Mouse (Mus musculus) forebrain, embryonic 15.5 days (tissue): ENCODE data around the gene Slc7a7. TPM values are rescaled to one million over a fixed set of nuclear protein-coding genes. Genes with fewer than 3 reads are reported as not detected.

Source experiments
- ATAC-seq: fragments of 200-750 bp; cut with Nextera tagmentation; replicated peaks from 2 replicates; pipeline ENCODE4 v1.8.0; 2017; ENCODE audit warnings: mild to moderate bottlenecking, moderate TSS enrichment, moderate library complexity
- H3K27ac ChIP-seq: fragments of 300-500 bp; sonication (generic); replicated peaks from 2 replicates; pipeline ENCODE4 v1.5.1; 2015; ENCODE audit warnings: mild to moderate bottlenecking, inconsistent platforms
- H3K27me3 ChIP-seq: fragments of 300-500 bp; sonication (generic); 2 replicates; pipeline ENCODE4 v1.6.1; 2015; ENCODE audit warnings: inconsistent platforms
- H3K36me3 ChIP-seq: fragments of 300-500 bp; sonication (generic); 2 replicates; pipeline ENCODE4 v1.6.1; 2015; ENCODE audit warnings: mild to moderate bottlenecking, inconsistent platforms
- H3K4me1 ChIP-seq: fragments of 300-500 bp; sonication (generic); 2 replicates; pipeline ENCODE4 v1.6.1; 2015; ENCODE audit warnings: inconsistent platforms
- H3K4me2 ChIP-seq: fragments of 300-500 bp; sonication (generic); replicated peaks from 2 replicates; pipeline ENCODE4 v1.6.1; 2015; ENCODE audit warnings: mild to moderate bottlenecking, inconsistent platforms
- H3K4me3 ChIP-seq: fragments of 300-500 bp; sonication (generic); 2 replicates; pipeline ENCODE4 v1.5.1; 2015; ENCODE audit warnings: mild to moderate bottlenecking, inconsistent platforms
- H3K9ac ChIP-seq: fragments of 300-500 bp; sonication (generic); replicated peaks from 2 replicates; pipeline ENCODE4 v1.6.1; 2015; ENCODE audit warnings: mild to moderate bottlenecking, inconsistent platforms
- H3K9me3 ChIP-seq: fragments of 300-500 bp; sonication (generic); 2 replicates; pipeline ENCODE4 v1.6.1; 2016; ENCODE audit warnings: inconsistent platforms
- WGBS: fragments of 180-500 bp; shearing (Covaris S2); methylation state at CpG from one replicate; pipeline ENCODE4 v1.1.7; 2015; ENCODE audit warnings: mixed read lengths; 5-methylcytosine and 5-hydroxymethylcytosine counted together
- polyA plus RNA-seq: library from polyadenylated mRNA; unstranded; fragments of >200 nt; fragmentation: Nextera tagmentation; extraction: Ambion mirVana; gene quantifications from 2 replicates; pipeline ENCODE4 v1.2.1, GENCODE M21; 2015

Gene Slc7a7
- polyA plus RNA-seq, 1 experiment from 2014 or later: 5.0 TPM

DNA sequence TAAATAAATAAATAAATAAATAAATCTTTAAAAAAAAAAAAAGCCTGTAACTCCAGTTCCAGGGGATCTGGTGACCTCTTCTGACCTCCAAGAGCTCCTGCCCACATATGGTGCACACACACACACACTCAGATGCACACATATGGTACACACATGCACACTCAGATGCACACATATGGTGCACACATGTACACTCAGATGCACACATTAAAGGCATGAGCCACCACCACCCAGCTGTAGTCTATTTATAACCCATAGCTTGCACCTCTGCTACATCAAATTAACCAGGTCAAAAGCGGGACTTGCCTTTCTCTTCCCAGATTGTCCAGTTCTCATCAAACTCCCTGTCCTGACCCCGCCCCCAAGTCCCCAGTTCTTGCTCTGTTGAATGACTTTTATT is 3.4 kb upstream of the Slc7a7 start:
- ATAC-seq: no peak
- Histone ChIP-seq H3K4me3 (no peak overlapping the region), H3K27me3 (peaks cover 4% of the 10 kb centered on the region; the same call in 1 of the 2 replicates), H3K9me3 (no peaks in the 10 kb centered on the region), H3K4me1 (peaks cover 6% of the 10 kb centered on the region), H3K27ac (no peak overlapping the region), H3K36me3 (no peaks in the 10 kb centered on the region), H3K4me2 (no peak overlapping the region), H3K9ac (no peak overlapping the region)
- WGBS: 82% methylated on average over 2 of the region's 2 CpGs

- Histone ChIP-seq H3K36me3 (no peaks in the 10 kb centered on the region), H3K4me2 (no peak overlapping the region), H3K9me3 (no peaks in the 10 kb centered on the region), H3K4me1 (no peaks in the 10 kb centered on the region), H3K4me3 (no peak overlapping the region), H3K9ac (no peak overlapping the region), H3K27me3 (peaks cover 4% of the 10 kb centered on the region; the same call in 1 of the 2 replicates), H3K27ac (no peak overlapping the region)
- whole genome bisulfite sequencing: 73% methylated on average over 4 of the region's 4 CpGs
- ATAC-seq: no peak
Measured at GRCm38 (mm10) chr14:54416830-54417229, 750 bp downstream of the Slc7a7 start.

DNA sequence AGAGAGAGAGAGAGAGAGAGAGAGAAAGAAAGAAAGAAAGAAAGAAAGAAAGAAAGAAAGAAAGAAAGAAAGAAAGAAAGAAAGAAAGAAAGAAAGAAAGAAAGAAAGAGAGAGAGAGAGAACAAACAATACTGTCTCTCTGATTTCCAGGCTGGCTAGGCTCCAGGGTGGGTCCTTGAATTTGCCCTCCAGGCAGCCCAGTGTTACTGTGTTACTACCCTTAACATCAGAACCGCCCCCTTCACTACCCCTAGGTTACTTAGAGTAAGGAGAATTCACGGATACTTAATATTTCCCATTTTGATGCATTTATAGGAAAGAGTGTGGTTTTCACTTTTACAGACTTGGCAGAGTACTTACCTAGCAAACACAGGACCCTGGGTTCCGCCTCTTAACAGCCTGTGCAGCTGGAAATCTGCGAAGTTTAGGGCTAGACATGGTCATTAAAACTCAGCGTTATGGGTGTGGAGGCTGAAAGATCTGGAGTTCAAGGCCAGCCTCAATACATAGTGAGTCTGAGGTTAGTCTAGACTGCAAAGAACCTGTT is 1.3 kb downstream of the Slc7a7 start:
- no peaks in the 10 kb centered on the region for H3K36me3 ChIP-seq
- H3K9me3 ChIP-seq: no peaks in the 10 kb centered on the region
- H3K4me3 ChIP-seq: no peak overlapping the region
- H3K4me2 ChIP-seq: no peak overlapping the region
- peaks cover 4% of the 10 kb centered on the region; the same call in 1 of the 2 replicates for H3K27me3 ChIP-seq
- H3K9ac ChIP-seq: no peak overlapping the region
- ATAC-seq: no peak
- no peak overlapping the region for H3K27ac ChIP-seq
- no peaks in the 10 kb centered on the region for H3K4me1 ChIP-seq
- 30% methylated on average over 5 of the region's 5 CpGs for WGBS

- Histone ChIP-seq H3K4me3 (no peak overlapping the region), H3K9me3 (no peaks in the 10 kb centered on the region), H3K27ac (no peak overlapping the region), H3K9ac (no peak overlapping the region), H3K27me3 (peaks cover 4% of the 10 kb centered on the region; the same call in 1 of the 2 replicates), H3K36me3 (no peaks in the 10 kb centered on the region), H3K4me2 (no peak overlapping the region), H3K4me1 (no peaks in the 10 kb centered on the region)
- WGBS: 11% methylated on average over 13 of the region's 13 CpGs
- no peak for ATAC-seq
Measured at GRCm38 (mm10) chr14:54415241-54416020, 2.1 kb downstream of the Slc7a7 start.

- 11% methylated on average over 18 of the region's 18 CpGs for WGBS
- peaks cover 4% of the 10 kb centered on the region; the same call in 1 of the 2 replicates for H3K27me3 ChIP-seq
- ATAC-seq: no peak
- H3K4me3 ChIP-seq: no peak overlapping the region
- no peak overlapping the region for H3K4me2 ChIP-seq
- no peaks in the 10 kb centered on the region for H3K36me3 ChIP-seq
- no peak overlapping the region for H3K27ac ChIP-seq
- H3K9me3 ChIP-seq: no peaks in the 10 kb centered on the region
- no peaks in the 10 kb centered on the region; the same call in 1 of the 2 replicates for H3K4me1 ChIP-seq
- no peak overlapping the region for H3K9ac ChIP-seq
Measured at GRCm38 (mm10) chr14:54413877-54414700, 3.5 kb downstream of the Slc7a7 start.

DNA sequence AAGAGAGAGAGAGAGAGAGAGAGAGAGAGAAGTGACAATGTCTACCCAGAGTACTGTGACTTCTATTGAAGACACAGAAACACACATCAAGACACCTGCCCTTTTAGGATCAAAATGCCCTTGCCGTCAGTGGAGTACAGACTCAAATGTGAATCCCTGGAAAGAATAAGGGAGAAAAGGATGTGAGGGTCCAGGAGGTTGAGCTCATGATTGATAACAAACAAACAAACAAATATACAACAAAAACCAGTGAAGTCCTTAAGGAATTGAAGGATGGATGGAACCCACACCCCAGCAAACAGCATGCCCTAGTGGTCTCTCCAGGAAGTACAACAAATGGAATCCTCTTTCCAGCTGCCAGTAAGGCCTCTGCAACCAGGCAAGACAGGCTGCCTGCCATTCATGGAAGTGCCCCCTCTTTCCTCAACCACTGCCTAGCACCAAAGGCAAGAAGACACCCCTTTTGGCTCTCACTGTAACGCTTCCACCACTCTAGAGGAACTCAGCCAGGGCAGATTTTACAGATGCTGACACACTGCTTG is 4.9 kb downstream of the Slc7a7 start:
- no peaks in the 10 kb centered on the region for H3K36me3 ChIP-seq
- no peak overlapping the region; the same call in 1 of the 2 replicates for H3K27ac ChIP-seq
- no peak overlapping the region for H3K9ac ChIP-seq
- no peaks in the 10 kb centered on the region for H3K9me3 ChIP-seq
- ATAC-seq: no peak
- no peak overlapping the region for H3K4me2 ChIP-seq
- no peak overlapping the region for H3K4me3 ChIP-seq
- no peaks in the 10 kb centered on the region; the same call in 1 of the 2 replicates for H3K4me1 ChIP-seq
- peaks cover 4% of the 10 kb centered on the region; the same call in 1 of the 2 replicates for H3K27me3 ChIP-seq
- WGBS: 21% methylated on average over 2 of the region's 2 CpGs

DNA sequence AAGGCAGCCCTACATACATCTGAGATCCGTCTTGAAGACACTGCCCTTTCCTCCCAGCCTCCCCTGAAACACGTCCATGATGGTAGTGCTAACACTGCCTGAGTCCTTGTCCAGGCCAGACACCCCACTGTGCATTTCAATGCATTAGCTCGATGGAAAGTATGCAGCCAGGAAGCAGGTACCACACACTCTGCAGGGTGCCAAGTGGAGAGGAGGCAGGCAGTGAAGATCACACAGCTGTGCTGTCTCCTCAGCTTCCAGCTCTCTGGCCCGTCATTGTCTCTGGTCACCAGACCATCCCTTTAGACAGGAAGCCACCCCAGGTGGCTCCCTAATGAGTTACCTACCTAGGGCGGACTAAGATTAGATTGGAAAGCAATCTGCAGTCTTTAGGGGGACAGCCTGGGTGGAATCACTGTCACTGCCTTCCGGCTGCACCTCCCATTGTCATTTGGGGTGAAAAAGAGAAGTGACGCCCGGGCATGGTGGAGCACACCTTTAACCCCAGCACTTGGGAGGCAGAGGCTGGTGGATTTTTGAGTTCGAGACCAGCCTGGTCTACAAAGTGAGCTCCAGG is 5.5 kb downstream of the Slc7a7 start:
- no peak for ATAC-seq
- no peak overlapping the region for H3K27ac ChIP-seq
- H3K4me3 ChIP-seq: no peak overlapping the region
- no peak overlapping the region for H3K4me2 ChIP-seq
- WGBS: 37% methylated on average over 9 of the region's 9 CpGs
- H3K27me3 ChIP-seq: no peaks in the 10 kb centered on the region
- H3K4me1 ChIP-seq: no peaks in the 10 kb centered on the region; the same call in 1 of the 2 replicates
- H3K36me3 ChIP-seq: no peaks in the 10 kb centered on the region
- no peaks in the 10 kb centered on the region for H3K9me3 ChIP-seq
- H3K9ac ChIP-seq: no peak overlapping the region

DNA sequence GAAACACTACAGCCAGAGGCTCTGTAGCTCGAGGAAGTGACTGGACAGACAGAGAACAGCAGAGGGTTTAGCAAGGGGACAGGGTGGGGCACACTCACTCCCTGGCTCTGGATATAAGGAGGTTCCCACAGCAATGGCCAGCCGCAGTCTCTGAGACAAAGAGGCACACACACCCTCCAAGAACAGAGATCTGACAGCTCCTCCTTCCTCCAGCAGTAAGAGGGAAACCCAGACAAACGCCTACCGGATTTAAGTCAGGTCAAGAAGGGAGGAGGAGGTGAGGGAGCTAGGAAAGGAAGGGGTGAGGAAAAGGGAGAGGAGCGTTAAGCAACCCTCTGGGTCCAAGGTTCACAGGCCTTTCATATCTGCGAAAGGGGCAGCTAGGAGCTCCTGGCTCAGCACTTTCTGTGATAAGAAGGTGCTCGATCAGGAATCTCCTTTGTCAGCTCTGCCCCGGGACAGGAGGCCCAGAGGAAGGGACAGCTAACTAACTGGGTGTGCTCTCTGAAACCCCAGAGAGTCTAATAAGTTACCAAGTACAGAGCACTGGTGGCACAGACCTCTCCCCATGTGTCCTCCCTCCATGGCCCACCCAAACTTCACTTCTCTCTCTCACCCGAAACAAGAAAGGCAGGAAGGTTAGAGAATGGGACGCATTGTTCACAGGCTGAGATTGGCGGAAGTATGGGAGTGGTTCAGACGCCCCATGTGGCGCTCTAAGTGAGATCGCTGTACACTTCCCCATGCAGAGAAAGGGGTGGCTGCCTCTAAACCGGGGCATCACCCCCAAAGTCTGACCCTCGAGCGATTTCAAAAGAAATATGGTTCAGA is 7.4 kb downstream of the Slc7a7 start:
- no peaks in the 10 kb centered on the region for H3K36me3 ChIP-seq
- no peaks in the 10 kb centered on the region; the same call in 1 of the 2 replicates for H3K4me1 ChIP-seq
- no peak overlapping the region for H3K9ac ChIP-seq
- H3K9me3 ChIP-seq: no peaks in the 10 kb centered on the region
- no peak overlapping the region for H3K4me3 ChIP-seq
- H3K27ac ChIP-seq: peak overlapping the region; percentile 17
- 39% methylated on average over 17 of the region's 17 CpGs for WGBS
- no peaks in the 10 kb centered on the region for H3K27me3 ChIP-seq
- H3K4me2 ChIP-seq: no peak overlapping the region
- ATAC-seq: no peak

- no peak for ATAC-seq
- WGBS: 80% methylated on average over 7 of the region's 7 CpGs
Measured at GRCm38 (mm10) chr14:54409057-54409645, 8.4 kb downstream of the Slc7a7 start.

DNA sequence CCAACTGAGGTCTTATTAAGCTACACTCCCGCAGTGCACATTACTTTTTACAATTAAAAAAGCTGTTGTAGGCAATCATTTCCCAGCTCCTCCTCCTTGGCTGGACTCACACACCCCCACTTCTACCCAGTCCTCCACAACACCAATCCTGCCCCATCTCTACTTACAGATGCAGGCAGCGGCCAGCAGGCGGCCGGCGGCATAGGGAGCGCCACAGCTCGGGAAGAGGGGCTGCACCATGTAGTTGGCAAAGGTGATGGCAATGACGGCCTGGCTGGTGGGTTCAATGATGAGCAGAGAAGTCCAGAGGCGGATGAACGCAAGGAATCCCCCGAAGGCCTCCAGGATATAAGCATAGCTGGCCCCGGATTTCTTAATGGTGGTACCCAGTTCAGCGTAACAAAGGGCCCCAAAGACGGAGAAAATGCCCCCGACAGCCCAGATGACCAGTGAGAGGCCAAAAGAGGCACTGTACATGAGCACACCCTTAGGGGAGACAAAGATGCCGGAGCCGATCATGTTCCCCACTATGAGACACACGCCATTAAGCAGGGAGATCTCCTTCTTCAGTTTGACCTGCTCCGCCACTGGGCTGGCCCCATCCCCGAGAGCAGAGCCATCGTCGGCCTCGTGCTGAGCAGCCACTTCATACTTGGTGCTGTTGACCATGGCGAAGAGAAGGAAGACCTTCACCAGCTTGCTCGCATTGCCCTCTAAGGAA is 9.1 kb downstream of the Slc7a7 start:
- Histone ChIP-seq H3K9me3 (no peaks in the 10 kb centered on the region), H3K27me3 (no peaks in the 10 kb centered on the region), H3K4me3 (no peak overlapping the region), H3K4me2 (no peak overlapping the region), H3K9ac (no peak overlapping the region), H3K27ac (no peak overlapping the region), H3K36me3 (no peaks in the 10 kb centered on the region), H3K4me1 (no peaks in the 10 kb centered on the region; the same call in 1 of the 2 replicates)
- WGBS: 76% methylated on average over 25 of the region's 25 CpGs
- ATAC-seq: no peak

More at GRCm38 (mm10) chr14:54409057-54409645, 8.4 kb downstream of the Slc7a7 start:
- Histone ChIP-seq H3K4me3 (no peak overlapping the region), H3K9me3 (no peaks in the 10 kb centered on the region), H3K36me3 (no peaks in the 10 kb centered on the region), H3K4me2 (no peak overlapping the region), H3K27me3 (no peaks in the 10 kb centered on the region), H3K4me1 (no peaks in the 10 kb centered on the region; the same call in 1 of the 2 replicates), H3K9ac (no peak overlapping the region), H3K27ac (no peak overlapping the region)
